In the genomic region with DNA sequence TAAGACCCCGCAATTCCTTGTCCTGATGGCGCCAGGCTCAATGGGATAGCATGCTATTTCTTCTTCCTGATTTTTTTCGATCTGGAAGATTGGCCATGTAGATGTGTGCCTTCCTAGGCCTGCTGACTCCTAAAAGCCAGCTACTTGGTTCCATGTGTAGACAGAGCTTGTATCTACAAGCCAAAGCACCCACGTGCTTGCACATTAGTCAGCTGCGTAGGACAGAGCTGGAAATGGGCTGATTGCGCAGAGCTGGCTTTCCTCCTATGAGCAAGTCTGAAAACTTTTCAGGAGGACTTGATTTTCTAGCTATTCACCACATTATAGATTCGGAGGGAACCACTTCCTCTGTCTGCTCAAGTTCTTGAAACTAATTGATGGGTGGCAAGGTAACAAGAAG, we compare ENCODE assay signal across 27 mouse cellular contexts.
"Had no signal": no experiment of that assay in that cellular context is flagged by ENCODE, and none has a peak within 500 bp of the region (broad histone marks: within the 10 kb centered on the region; RNA-seq: fewer than 3 reads in every experiment).

No protein-coding gene starts in this region.

- H3K9ac ChIP-seq: embryonic facial prominence, embryonic 12.5 days; embryonic facial prominence, embryonic 13.5 days; embryonic facial prominence, embryonic 15.5 days; forebrain, embryonic 12.5 days; forebrain, embryonic 13.5 days; forebrain, embryonic 15.5 days; forebrain, postnatal 0 days had no signal

- H3K27me3 ChIP-seq: embryonic facial prominence, embryonic 12.5 days; embryonic facial prominence, embryonic 13.5 days; embryonic facial prominence, embryonic 15.5 days; forebrain, embryonic 12.5 days; forebrain, embryonic 13.5 days; forebrain, embryonic 15.5 days had no signal

- H3K4me1 ChIP-seq: embryonic facial prominence, embryonic 10.5 days; embryonic facial prominence, embryonic 12.5 days; embryonic facial prominence, embryonic 13.5 days; embryonic facial prominence, embryonic 15.5 days; forebrain, embryonic 12.5 days; forebrain, embryonic 13.5 days had no signal

- H3K4me3 ChIP-seq: embryonic facial prominence, embryonic 10.5 days; embryonic facial prominence, embryonic 12.5 days; embryonic facial prominence, embryonic 13.5 days; embryonic facial prominence, embryonic 15.5 days; erythroblast, embryonic 14.5 days; forebrain, embryonic 10.5 days; forebrain, embryonic 12.5 days; forebrain, embryonic 13.5 days; forebrain, embryonic 15.5 days; gastrocnemius, adult 2 months; heart, adult 2 months had no signal

- H3K27ac ChIP-seq: embryonic facial prominence, embryonic 10.5 days; embryonic facial prominence, embryonic 12.5 days; embryonic facial prominence, embryonic 13.5 days; embryonic facial prominence, embryonic 15.5 days; forebrain, embryonic 10.5 days; forebrain, embryonic 12.5 days; forebrain, embryonic 13.5 days; forebrain, embryonic 15.5 days; gastrocnemius, adult 2 months; heart, adult 2 months had no signal

- H3K36me3 ChIP-seq: embryonic facial prominence, embryonic 10.5 days; embryonic facial prominence, embryonic 12.5 days; embryonic facial prominence, embryonic 13.5 days; embryonic facial prominence, embryonic 15.5 days; forebrain, embryonic 10.5 days; forebrain, embryonic 12.5 days; forebrain, embryonic 15.5 days had no signal

- ATAC-seq: forebrain, embryonic 13.5 days; forebrain, embryonic 14.5 days; forebrain, embryonic 15.5 days; forebrain, embryonic 16.5 days; forebrain, postnatal 0 days had no signal

- H3K9me3 ChIP-seq: embryonic facial prominence, embryonic 10.5 days; embryonic facial prominence, embryonic 12.5 days; embryonic facial prominence, embryonic 13.5 days; embryonic facial prominence, embryonic 15.5 days; forebrain, embryonic 10.5 days; forebrain, embryonic 12.5 days; forebrain, embryonic 13.5 days; forebrain, embryonic 15.5 days had no signal

- DNase-seq: cerebellum, adult 8-10 months; cerebellum, adult 9-10 months; cerebellum, adult 9-11 months; cerebellum, postnatal 10 days; cerebellum, postnatal 14 days; cerebellum, postnatal 25 days; cerebellum, postnatal 36 days; embryo, embryonic 11 days; forebrain, postnatal 0 days; gastrocnemius, adult 2 months; gastrocnemius, postnatal 10 days; gastrocnemius, postnatal 14 days; gastrocnemius, postnatal 25 days; gastrocnemius, postnatal 36 days; heart, adult 18-20 months; heart, adult 2 months had no signal

- H3K4me2 ChIP-seq: embryonic facial prominence, embryonic 12.5 days; embryonic facial prominence, embryonic 13.5 days; embryonic facial prominence, embryonic 15.5 days; forebrain, embryonic 12.5 days; forebrain, embryonic 13.5 days; forebrain, embryonic 15.5 days had no signal
